Mouse (Mus musculus): Measurements from ENCODE around the gene Actn2.
A peak's percentile ranks its signal among the peaks of the same experiment; 100 is the strongest.

Actn2 gene

DNA sequence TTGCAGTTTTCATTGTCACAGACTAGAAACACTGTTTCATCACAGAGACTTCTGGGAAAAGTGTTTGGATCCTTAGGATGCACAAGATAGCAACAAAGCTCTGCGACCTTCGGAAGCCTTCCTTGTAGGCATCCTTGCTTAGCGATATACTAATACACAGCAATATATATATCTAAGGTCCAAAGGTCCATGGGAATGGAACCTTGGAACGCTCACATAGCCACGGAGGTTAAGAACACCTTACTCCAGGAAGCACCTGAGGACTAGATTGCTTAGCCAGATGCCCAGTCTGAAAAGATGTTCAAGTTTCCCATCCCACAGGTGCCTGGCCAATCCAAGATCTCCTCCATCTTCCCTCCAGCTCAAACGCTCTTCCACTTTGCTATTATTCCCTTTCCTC is 26.4 kb downstream of the Actn2 start:
- DNase-seq (ENCODE audit: low spot score): no peak

- no peak for DNase-seq (ENCODE audit: low spot score)
These were observed 28.5 kb downstream of the Actn2 start for GRCm38 (mm10) chr13:12311930-12312492.

- DNase-seq (ENCODE audit: low spot score): no peak
These were observed 29.2 kb downstream of the Actn2 start for GRCm38 (mm10) chr13:12311371-12311770.

- no peak for DNase-seq (ENCODE audit: low spot score)
These were observed 31.1 kb downstream of the Actn2 start for GRCm38 (mm10) chr13:12309446-12309845.

DNA sequence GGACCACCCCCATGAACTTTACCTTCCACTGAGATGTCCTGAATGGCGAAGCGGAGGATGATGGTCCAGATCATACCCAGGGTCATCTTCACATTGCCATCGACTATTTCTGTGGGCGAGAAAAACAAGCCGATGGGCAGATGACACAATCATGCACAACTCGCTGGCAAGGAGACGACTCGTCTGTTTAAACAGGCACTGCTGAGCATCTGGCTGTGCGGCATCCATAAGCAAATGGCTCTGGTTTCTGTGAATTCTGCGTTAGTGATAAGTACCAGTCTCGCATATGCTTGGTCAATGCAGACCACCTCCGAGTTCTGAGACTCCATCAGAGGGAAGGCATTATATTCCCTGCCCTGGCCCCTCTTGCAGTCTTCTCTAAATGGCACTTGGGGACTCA is 31.7 kb downstream of the Actn2 start:
- DNase-seq (ENCODE audit: low spot score): no peak

DNA sequence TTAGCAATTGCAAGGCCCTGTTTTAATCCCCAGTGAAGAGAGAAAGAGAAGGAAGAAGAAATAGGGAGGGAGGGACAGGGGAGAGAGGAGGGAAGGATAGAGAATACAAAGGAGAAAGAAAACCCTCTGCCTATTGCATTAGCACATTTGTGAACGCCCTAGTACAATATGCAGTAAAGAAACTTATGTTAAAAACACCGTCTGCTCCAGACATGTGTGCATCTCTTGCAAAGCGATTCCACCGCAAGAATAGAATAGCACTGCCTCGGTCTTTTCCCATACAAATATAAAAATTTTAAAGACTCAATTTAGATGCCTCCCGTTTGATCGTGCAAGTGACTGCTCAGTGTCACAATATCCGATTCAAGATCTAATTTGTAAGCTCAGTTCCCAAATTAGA is 32.1 kb downstream of the Actn2 start:
- no peak for DNase-seq (ENCODE audit: low spot score)

- no peak for DNase-seq (ENCODE audit: low spot score)
These were observed 33.3 kb downstream of the Actn2 start for GRCm38 (mm10) chr13:12307286-12307685.

- DNase-seq (ENCODE audit: low spot score): no peak
These were observed 35.0 kb downstream of the Actn2 start for GRCm38 (mm10) chr13:12305540-12305939.

DNA sequence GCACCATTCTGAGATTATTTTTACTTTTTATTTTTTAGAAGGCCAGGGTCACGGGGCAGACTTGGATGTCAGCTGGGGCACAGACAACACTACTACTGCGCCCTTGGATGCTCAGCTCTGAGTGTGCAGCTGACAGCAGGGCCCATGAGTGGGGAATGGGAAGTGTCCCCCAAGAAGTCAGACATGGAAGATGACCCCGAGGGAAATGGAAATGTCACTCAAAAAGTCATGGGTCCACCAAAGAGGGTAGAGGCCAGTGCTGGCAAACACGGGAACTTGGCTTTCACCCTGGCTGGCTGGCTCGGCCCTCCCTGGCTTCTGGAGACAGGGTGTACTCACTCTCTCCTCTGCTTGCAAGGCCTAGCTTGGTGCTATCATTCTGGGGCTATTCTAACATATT is 35.6 kb downstream of the Actn2 start:
- no peak for DNase-seq (ENCODE audit: low spot score)

- DNase-seq (ENCODE audit: low spot score): no peak
These were observed 42.8 kb downstream of the Actn2 start for GRCm38 (mm10) chr13:12297777-12298176.

GRCm38 (mm10) chr13:12296701-12297100 is 43.9 kb downstream of the Actn2 start:
- no peak for DNase-seq (ENCODE audit: low spot score)

GRCm38 (mm10) chr13:12293810-12294209 is 46.8 kb downstream of the Actn2 start:
- no peak for DNase-seq (ENCODE audit: low spot score)

DNA sequence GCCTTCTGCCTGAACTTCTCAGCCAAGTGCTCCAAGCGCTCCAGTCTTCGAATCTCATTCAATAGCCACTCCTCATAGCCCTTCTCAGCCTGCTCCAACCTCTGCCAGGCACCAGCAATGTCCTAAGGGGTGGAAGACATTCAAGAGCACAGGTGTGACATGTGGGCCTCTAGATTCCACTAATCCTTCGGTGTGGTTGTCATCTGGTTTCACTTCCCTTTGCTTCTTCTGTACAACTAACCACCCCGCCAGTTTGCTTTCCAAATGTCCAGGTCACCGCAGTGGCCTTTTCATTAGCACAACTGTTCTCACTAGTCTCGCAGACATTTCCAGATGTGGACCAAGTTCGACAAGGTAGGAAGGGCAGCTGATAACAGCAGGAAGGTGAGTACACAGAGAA is 49.9 kb downstream of the Actn2 start:
- DNase-seq (ENCODE audit: low spot score): no peak

- DNase-seq (ENCODE audit: low spot score): no peak
These were observed 56.0 kb downstream of the Actn2 start for GRCm38 (mm10) chr13:12284528-12284927.

- no peak for DNase-seq (ENCODE audit: low spot score)
These were observed 56.7 kb downstream of the Actn2 start for GRCm38 (mm10) chr13:12283826-12284225.

- no peak for DNase-seq (ENCODE audit: low spot score)
These were observed 65.8 kb downstream of the Actn2 start for GRCm38 (mm10) chr13:12274721-12275120.

GRCm38 (mm10) chr13:12274220-12274619 is 66.3 kb downstream of the Actn2 start:
- no peak for DNase-seq (ENCODE audit: low spot score)

- DNase-seq (ENCODE audit: low spot score): no peak
These were observed 67.6 kb downstream of the Actn2 start for GRCm38 (mm10) chr13:12272953-12273352.

DNA sequence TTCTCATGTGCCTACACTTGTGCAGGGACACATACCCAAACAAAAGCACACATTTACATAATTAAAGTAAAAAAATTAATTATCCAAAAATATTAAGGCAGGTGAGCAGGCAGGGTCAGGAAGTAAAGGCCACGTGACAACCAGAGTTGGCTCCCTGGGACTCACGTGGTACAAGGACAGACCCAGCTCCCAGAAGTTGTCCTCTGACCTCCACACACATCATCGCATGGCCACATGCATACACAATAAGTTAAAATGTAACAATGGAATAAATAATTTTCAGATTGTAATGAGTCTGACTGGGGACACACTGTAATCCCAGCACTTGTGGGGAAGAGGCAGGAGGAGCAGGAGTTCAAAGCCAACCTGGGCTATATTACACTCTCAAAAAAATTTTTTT is 72.6 kb downstream of the Actn2 start:
- DNase-seq (ENCODE audit: low spot score): no peak

GRCm38 (mm10) chr13:12267097-12267496 is 73.5 kb downstream of the Actn2 start:
- no peak for DNase-seq (ENCODE audit: low spot score)

DNA sequence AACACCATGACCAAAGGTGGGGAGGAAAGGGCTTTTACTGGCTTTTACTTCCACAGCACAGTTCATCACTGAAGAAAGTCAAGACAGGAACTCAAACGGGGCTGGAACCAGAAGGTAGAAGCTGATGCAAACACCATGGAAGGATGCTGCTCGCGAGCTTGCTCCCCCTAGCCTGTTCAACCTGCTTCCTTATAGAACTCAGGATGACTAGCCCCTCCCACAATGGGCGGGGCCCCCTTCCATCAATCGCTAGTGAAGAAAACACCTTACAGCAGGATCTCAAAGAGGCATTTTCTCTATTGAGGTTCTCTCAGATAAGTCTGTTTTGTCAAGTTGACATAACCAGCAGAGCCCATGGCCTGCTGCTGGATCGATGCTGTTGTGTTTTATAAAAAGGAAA is 76.6 kb downstream of the Actn2 start:
- DNase-seq (ENCODE audit: low spot score): no peak

DNA sequence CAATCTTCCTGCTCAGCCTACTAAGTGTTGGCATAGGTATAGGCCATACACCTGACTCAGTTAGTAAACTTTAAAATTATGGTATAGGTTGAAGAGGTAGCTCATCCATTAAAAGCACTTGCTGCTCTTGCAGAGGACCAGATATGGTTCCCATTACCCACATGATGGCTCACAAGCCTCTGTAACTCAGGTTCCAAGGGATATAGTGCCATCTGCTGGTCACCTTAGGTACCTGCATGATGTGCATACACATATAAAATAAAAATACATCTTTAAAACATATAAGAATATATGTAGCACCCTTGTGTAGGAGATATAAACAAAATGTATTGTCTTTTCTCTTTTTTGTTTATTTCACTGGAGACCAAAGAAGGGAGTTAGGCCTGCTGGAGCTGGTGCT is 79.1 kb downstream of the Actn2 start:
- no peak for DNase-seq (ENCODE audit: low spot score)

DNA sequence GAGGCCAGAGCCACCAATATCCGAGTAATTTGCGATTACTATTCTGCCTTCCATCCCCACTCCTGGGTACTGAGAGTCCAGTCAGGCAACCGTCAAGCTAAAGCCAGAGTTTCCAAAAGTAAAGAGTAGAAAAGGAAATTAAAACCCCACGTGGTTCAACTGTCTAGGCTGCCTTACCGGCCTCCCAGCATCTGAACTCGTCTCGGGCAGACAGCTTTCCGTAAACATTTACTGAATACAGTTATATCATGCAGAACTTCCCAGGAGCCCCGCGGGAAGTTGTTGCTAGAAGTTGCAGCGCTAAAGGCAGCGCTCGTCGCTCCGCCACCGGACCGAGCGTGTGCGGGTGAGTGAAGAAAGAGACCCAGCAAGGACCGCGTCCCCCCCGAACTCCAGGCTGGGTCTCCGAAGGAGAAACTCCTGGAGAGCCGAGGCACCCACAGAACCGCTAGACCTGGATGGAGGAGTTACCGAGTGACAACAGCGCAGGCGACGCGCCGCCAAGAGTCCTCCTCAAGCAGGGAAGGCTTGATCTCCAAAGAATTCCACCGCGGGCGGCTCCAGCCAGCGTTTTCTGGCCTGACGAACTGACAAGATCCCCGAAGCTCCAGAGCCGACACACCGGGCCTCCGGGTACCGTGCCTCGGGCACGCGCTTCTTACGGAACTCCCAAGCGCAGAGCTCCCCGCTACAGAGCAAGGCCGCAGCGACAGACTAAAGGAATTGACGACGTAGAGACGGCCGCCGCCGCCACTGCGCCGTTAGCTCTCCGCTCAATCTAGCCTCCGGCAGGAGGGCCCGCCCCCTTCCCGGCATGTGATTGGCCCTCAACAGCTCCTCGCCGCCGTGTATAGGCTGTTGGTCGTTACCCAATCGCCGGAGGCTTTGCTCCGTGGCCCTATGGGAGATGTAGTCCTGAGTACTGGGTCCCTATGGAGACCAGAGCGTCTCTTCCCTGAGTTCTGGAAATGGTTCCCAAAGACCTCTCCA is 82.9 kb downstream of the Actn2 start, which contains the start of gene Mtr:
Gene Mtr (minus strand): TSS at position 723 of the 990 bp plus-strand sequence.
- peak; percentile 93 for DNase-seq (ENCODE audit: low spot score)

Measured in ovary, adult 18-20 months (tissue).